Mouse (Mus musculus) liver, adult 2 months (tissue): ENCODE measurements around the gene Slc9a3r2. TPM values are rescaled to one million over a fixed set of nuclear protein-coding genes. Genes with fewer than 3 reads are reported as not detected.

Experiments used
- DNase-seq: peaks from one replicate; pipeline ENCODE4 v3.0.0-alpha.2; 2011; ENCODE audit warnings: low read depth, low spot score; ENCODE audit errors: extremely low read depth
- H3K27ac ChIP-seq: fragments of 200-500 bp; replicated peaks from 2 replicates; pipeline ENCODE4 v1.5.1; 2012; ENCODE audit warnings: low read depth, mild to moderate bottlenecking, control low read depth, inconsistent platforms, low read length; ENCODE audit not compliant: insufficient read depth
- H3K27me3 ChIP-seq: fragments of 200-500 bp; 2 replicates; pipeline ENCODE4 v1.6.1; 2012; ENCODE audit warnings: mild to moderate bottlenecking, moderate library complexity, low read length, inconsistent platforms; ENCODE audit not compliant: control insufficient read depth, insufficient read depth
- H3K36me3 ChIP-seq: fragments of 200-500 bp; 2 replicates; pipeline ENCODE4 v1.6.1; 2012; ENCODE audit warnings: low read length, inconsistent platforms; ENCODE audit not compliant: control insufficient read depth, insufficient read depth
- H3K4me1 ChIP-seq: fragments of 200-500 bp; 2 replicates; pipeline ENCODE4 v1.6.1; 2011; ENCODE audit warnings: low read length; ENCODE audit not compliant: control insufficient read depth, insufficient read depth
- H3K4me3 ChIP-seq: fragments of 200-500 bp; 2 replicates; pipeline ENCODE4 v1.5.1; 2011; ENCODE audit warnings: low read depth, mild to moderate bottlenecking, control low read depth, low read length, moderate library complexity; ENCODE audit not compliant: insufficient read depth
- H3K79me2 ChIP-seq: fragments of 200-500 bp; 2 replicates; pipeline ENCODE4 v1.6.1; 2012; ENCODE audit warnings: inconsistent platforms, mild to moderate bottlenecking, low read length, moderate library complexity; ENCODE audit not compliant: control insufficient read depth, insufficient read depth
- H3K9ac ChIP-seq: fragments of 200-500 bp; 2 replicates; pipeline ENCODE4 v1.6.1; 2012; ENCODE audit warnings: low read depth, mild to moderate bottlenecking, control low read depth, inconsistent platforms, low read length
- CTCF ChIP-seq: fragments of 200-500 bp; IDR thresholded peaks from 2 replicates; pipeline ENCODE4 v1.5.1; 2011; ENCODE audit warnings: low read depth, low read length, control low read depth
- POLR2A ChIP-seq: fragments of 200-500 bp; IDR thresholded peaks from 2 replicates; pipeline ENCODE4 v1.6.1; 2011; ENCODE audit warnings: low read length, control low read depth; ENCODE audit not compliant: insufficient read depth; ENCODE audit errors: extremely low read depth
- WGBS: fragments of 180-500 bp; shearing (Covaris S2); methylation state at CpG from one replicate; pipeline ENCODE4 v1.1.7; 2018; 5-methylcytosine and 5-hydroxymethylcytosine counted together
- polyA plus RNA-seq: library from polyadenylated mRNA; depleted of rRNA; stranded (reverse); fragments of >200 nt; gene quantifications from 2 replicates; pipeline ENCODE4 v1.2.3, GENCODE M21; 2012
- total RNA-seq: library from RNA; depleted of rRNA; stranded (reverse); fragments of >200 nt; gene quantifications from 2 replicates; pipeline ENCODE4 v1.2.3, GENCODE M21; 2014

Slc9a3r2 gene
- total and polyA plus RNA-seq, 2 experiments = 8.8 to 31.5 TPM

GRCm38 (mm10) chr17:24628646-24629045, 21.5 kb downstream of the Slc9a3r2 start:
- 47% methylated on average over 5 of the region's 5 CpGs for WGBS
- DNase-seq = peak; percentile 23
- Histone ChIP-seq H3K36me3 (peaks cover 14% of the 10 kb centered on the region), H3K9ac (no peak overlapping the region), H3K4me1 (peaks cover 10% of the 10 kb centered on the region), H3K27ac (no peak overlapping the region), H3K27me3 (no peaks in the 10 kb centered on the region), H3K4me3 (no peak overlapping the region), H3K79me2 (peaks cover 3% of the 10 kb centered on the region; the same call in 1 of the 2 replicates)
- TF ChIP-seq POLR2A (no peak), CTCF (peak; percentile 94)

DNA sequence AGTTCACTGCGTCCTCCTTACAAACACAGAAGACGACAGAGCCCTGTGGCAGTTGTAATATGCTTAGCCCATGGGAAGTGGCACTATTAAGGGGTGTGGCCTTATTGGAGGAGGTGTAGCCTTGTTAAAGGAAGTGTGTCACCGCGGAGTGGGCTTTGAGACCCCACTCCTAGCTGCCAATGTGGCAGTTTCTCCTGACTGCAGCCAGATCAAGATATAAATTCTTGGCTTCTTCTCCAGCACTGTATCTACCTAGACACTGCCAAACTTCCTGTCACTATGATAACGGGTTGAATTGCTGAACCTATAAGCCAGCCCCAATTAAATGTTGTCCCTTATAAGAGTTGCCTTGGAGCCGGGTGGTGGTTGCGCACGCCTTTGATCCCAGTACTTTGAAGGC, 24.7 kb downstream of the Slc9a3r2 start:
- WGBS = 93% methylated on average over 8 of the region's 8 CpGs

GRCm38 (mm10) chr17:24617561-24618194, 32.4 kb downstream of the Slc9a3r2 start:
- no peak for DNase-seq
- H3K27me3 ChIP-seq = no peaks in the 10 kb centered on the region
- H3K27ac ChIP-seq = no peak overlapping the region
- H3K79me2 ChIP-seq = no peaks in the 10 kb centered on the region
- H3K4me3 ChIP-seq = no peak overlapping the region
- H3K36me3 ChIP-seq = peaks cover 23% of the 10 kb centered on the region; the same call in 1 of the 2 replicates
- no peaks in the 10 kb centered on the region for H3K4me1 ChIP-seq
- TF ChIP-seq POLR2A (no peak), CTCF (no peak)
- no peak overlapping the region for H3K9ac ChIP-seq
- 88% methylated on average over 14 of the region's 14 CpGs for WGBS

More for the DNA sequence above, 24.7 kb downstream of the Slc9a3r2 start:
- Histone ChIP-seq H3K4me1 (no peaks in the 10 kb centered on the region), H3K79me2 (no peaks in the 10 kb centered on the region), H3K9ac (no peak overlapping the region), H3K27ac (no peak overlapping the region), H3K4me3 (no peak overlapping the region), H3K27me3 (no peaks in the 10 kb centered on the region), H3K36me3 (peaks cover 30% of the 10 kb centered on the region)
- no peak for DNase-seq
- TF ChIP-seq POLR2A (no peak), CTCF (no peak)

DNA sequence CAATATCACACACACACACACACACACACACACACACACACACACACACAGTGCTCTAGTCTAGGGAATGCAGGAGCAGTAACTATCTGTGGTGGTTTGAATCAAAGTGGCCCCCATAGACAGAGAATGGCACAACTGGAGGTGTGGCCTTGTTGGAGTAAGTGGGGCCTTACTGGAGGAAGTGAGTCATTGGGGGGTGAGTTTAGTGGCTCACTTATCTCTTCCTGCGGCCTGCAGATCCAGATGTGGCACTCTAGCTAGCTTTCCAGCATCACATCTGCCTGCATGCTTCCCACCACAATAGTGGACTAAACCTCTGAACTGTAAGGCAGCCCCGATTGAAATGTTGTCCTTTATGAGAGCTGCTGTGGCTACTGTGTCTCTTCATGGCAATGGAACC, 39.4 kb downstream of the Slc9a3r2 start:
- H3K79me2 ChIP-seq = no peaks in the 10 kb centered on the region
- H3K9ac ChIP-seq = no peak overlapping the region
- WGBS = 70% methylated on average over 2 of the region's 2 CpGs
- no peaks in the 10 kb centered on the region for H3K27me3 ChIP-seq
- no peak overlapping the region for H3K27ac ChIP-seq
- no peaks in the 10 kb centered on the region for H3K4me1 ChIP-seq
- H3K4me3 ChIP-seq = no peak overlapping the region
- no peak for DNase-seq
- H3K36me3 ChIP-seq = peaks cover 11% of the 10 kb centered on the region; the same call in 1 of the 2 replicates
- TF ChIP-seq CTCF (no peak), POLR2A (no peak)

DNA sequence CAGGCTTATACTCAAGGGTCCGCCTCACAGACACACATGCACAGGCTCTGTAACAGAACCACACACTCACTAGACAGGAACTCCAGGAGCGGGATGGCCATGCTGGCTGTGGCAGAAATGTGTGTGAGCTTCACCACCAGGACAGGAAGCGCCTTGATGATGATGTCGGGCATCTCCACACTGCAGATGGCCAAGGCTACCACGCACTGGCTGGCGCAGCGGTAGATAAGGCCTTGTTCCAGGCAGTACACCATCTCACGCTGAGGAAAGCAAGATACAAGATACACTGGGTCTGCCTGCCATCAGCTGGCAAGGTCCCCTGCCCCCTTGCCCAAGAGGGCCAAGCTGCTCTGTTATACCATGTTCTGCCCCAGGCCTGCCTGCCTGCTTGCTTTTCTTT, 41.3 kb downstream of the Slc9a3r2 start:
- TF ChIP-seq POLR2A = no peak
- no peak for TF ChIP-seq CTCF
- 97% methylated on average over 8 of the region's 8 CpGs for WGBS
- H3K36me3 ChIP-seq = peaks cover 3% of the 10 kb centered on the region; the same call in 1 of the 2 replicates

GRCm38 (mm10) chr17:24608370-24608769, 41.8 kb downstream of the Slc9a3r2 start:
- no peaks in the 10 kb centered on the region for H3K36me3 ChIP-seq
- no peaks in the 10 kb centered on the region for H3K27me3 ChIP-seq
- TF ChIP-seq POLR2A (no peak), CTCF (no peak)
- H3K4me3 ChIP-seq = no peak overlapping the region
- no peak overlapping the region for H3K9ac ChIP-seq
- no peak for DNase-seq
- H3K4me1 ChIP-seq = no peaks in the 10 kb centered on the region
- H3K27ac ChIP-seq = no peak overlapping the region
- H3K79me2 ChIP-seq = no peaks in the 10 kb centered on the region
- WGBS = 91% methylated on average over 4 of the region's 4 CpGs

More for the DNA sequence above, 41.3 kb downstream of the Slc9a3r2 start:
- no peaks in the 10 kb centered on the region for H3K4me1 ChIP-seq
- H3K9ac ChIP-seq = no peak overlapping the region
- H3K79me2 ChIP-seq = no peaks in the 10 kb centered on the region
- no peak overlapping the region for H3K4me3 ChIP-seq
- no peaks in the 10 kb centered on the region for H3K27me3 ChIP-seq
- H3K27ac ChIP-seq = no peak overlapping the region
- no peak for DNase-seq
